Mouse (Mus musculus): Measurements from ENCODE around the gene Hoxc9.

DNA sequence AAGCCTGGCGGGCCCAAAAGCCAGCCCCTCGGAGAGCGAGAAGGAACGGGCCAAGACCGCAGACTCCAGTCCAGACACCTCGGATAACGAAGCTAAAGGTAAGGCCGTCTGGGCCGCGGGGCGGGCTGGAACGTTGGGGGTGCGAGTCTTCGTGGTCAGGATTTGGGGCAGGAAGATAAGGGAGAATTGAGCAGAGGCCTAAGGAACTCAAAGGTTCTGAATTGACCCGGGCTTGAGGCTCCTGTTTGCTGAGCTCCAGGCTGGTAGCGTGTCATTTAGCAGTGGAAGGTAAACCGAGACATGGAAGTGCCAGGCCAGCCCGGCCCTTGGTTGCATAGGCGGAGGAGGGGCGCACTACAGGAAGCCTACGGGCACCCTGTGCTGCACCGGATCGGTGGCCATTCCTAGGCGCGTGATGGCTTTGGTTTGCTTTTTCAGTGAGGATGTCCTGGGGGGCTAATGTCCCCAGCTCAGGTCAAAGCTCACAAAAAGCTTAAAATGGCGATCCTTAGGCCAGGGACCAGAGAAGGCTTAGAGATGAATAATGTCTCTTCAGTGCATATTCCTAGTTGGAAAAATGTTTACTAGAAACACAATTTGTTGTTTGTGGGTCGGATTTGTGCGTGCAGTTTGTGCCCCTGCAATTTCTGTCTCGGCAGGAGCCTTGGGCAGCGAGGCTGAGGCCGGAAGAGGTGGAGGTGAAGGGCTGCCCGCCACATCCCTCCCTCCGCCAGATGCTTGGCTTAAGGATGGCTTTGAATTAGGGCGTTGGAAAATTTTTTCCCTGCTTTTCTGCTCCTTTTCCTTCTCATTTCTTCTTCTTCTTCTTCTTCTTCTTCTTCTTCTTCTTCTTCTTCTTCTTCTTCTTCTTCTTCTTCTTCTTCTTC, 8.5 kb upstream of the Hoxc9 start:
- TF ChIP-seq CTCF (conservative IDR thresholded peaks at IDR 0.05; ENCODE audit: low read length): no peak
- no peak for TF ChIP-seq NANOG (IDR thresholded peaks at IDR 0.05; ENCODE audit: borderline replicate concordance, low read length)
- TF ChIP-seq POU5F1 (IDR thresholded peaks at IDR 0.05; ENCODE audit: borderline replicate concordance, low read length): no peak

All from E14TG2a.4 (cell line).